Mouse (Mus musculus) ovary, adult 18-20 months (tissue): Measurements from ENCODE around the gene Clstn1.

ENCODE experiments used
- DNase-seq: peaks from one replicate; pipeline ENCODE4 v3.0.0; 2022; ENCODE audit warnings: low spot score, mixed read lengths

Gene Clstn1

GRCm38 (mm10) chr4:149586044-149586782 is at the start of gene Clstn1:
Gene Clstn1, plus strand, starts transcription at chr4:149586468.
- no peak for DNase-seq

- no peak for DNase-seq
Measured at GRCm38 (mm10) chr4:149539441-149539840, 46.8 kb upstream of the Clstn1 start.

GRCm38 (mm10) chr4:149541935-149542334 is 44.3 kb upstream of the Clstn1 start:
- no peak for DNase-seq

GRCm38 (mm10) chr4:149542431-149542830 is 43.8 kb upstream of the Clstn1 start:
- DNase-seq, result no peak

GRCm38 (mm10) chr4:149542927-149543553 is 43.2 kb upstream of the Clstn1 start:
- no peak for DNase-seq

DNA sequence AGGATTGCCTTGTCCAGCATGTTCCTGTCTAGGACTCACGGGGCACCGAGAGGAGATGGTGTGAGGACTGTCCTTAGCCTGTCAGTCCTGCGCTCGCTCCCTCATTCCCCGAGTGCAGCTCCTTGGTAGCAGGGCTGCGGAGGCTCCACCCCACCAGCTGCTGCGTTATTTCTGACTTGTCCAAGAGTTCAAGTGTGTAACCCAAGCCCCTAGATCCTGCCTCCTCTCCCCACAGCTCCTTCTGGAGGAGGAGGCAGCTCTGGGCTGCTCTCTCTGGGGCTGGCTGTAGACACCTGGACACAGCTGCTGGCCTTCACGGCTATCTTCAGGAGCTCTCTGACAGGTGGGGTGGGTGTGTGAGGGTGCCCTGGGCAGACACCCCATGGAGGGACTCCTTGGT is 41.4 kb upstream of the Clstn1 start:
- DNase-seq, result no peak

- no peak for DNase-seq
Measured at GRCm38 (mm10) chr4:149546797-149547444, 39.3 kb upstream of the Clstn1 start.

GRCm38 (mm10) chr4:149547523-149547922 is 38.7 kb upstream of the Clstn1 start:
- no peak for DNase-seq

GRCm38 (mm10) chr4:149549221-149549925 is 36.9 kb upstream of the Clstn1 start:
- DNase-seq, result peak; percentile 40

- no peak for DNase-seq
Measured at GRCm38 (mm10) chr4:149550866-149551265, 35.4 kb upstream of the Clstn1 start.

DNA sequence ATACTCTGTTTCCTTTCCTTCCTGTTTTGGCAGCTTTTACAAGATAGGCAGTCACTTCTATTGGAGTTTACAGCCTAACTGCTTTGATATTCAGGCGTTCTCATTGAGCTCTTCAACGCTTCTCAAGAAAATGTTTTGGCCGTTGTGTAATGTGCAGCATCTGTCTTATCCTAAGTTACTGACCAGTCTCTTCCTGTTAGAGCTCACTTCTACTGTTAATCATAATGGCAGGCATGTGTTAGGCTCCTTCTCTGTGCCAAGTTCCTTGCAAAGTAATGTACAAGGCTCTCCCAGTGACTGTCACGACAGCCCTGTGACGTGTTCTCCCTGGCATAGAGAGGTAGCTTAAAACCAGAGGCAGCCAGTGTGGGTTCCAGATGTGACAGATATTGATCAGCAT is 34.6 kb upstream of the Clstn1 start:
- DNase-seq, result no peak

GRCm38 (mm10) chr4:149553834-149554233 is 32.4 kb upstream of the Clstn1 start:
- no peak for DNase-seq

DNA sequence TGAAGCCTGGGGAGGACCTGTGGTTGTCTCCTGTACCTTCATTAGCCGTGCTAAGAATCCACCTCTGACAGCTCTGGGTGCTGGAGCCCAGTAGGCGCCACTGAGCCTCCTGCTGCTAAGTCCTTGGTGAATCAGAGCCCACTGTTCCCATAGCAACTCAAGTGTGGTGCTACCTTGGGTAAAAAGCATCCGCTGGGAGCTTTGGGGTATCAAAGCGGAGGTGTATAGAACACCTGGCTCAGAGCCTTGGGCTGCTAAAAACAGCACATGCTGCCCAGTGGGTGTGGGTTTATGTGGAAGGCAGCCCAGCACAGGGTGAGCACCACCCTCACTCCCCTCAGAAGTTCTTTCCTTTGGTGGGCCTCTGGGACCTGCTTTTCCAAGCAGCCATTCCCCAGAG is 30.2 kb upstream of the Clstn1 start:
- DNase-seq, result no peak

DNA sequence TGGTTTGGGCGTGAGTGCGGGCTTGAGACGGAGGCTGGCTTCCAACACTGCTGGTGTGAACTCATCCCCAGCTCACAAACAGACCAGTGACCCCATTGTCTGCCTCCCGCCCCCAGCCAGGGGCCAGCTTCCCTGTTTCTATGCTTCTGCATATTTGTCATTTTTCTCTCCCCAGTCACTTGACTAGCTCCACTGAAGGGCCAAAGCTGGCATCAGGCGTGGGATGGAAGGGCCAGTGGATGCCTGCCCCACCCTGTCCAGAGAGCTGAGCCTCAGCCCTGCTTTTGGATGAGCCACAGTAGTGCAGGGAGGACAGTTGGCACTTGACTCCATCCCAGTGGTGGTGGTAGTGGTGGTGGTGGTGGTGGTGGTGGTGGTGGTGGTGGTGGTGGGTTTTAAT is 28.4 kb upstream of the Clstn1 start:
- DNase-seq, result no peak

DNA sequence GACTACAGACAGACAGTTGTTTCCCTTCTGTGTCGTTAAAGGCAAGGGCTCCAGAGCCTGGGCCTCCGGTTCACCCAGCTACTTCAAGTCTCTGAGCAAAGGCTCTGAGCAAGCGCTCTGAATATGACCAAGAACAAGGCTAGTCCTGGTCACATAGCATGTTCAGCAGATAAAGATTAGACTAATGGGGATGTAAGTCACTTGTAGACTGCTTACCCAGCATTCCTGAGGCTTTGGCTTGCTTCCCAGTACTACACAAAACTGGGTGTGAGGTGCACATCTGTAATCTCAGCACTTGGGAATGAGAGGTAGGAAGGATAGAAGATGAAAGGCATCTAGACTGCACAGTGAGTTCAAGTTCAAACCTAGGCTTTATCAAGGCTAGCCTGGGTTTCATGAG is 27.9 kb upstream of the Clstn1 start:
- DNase-seq, result no peak

DNA sequence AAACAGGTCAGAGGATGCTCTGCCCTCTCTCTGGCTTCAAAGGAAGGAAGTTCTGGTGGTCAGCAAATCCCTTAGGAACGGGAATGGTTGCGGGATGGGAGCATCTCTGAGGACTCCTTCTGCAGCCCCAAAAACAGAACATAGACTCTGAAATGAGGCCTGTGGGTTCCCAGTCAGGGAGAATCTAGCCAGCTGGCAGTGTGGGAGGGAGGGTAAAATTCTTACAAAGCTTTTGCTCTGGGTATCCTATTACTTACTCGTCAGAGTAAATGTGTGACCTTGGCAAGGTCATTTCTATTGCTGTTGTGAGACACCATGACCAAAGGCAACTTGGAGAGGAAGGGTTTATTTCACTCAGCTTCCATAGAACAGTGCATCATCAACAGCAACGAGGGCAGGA is 24.9 kb upstream of the Clstn1 start:
- DNase-seq, result no peak

- no peak for DNase-seq
Measured at GRCm38 (mm10) chr4:149561986-149562904, 24.0 kb upstream of the Clstn1 start.

DNA sequence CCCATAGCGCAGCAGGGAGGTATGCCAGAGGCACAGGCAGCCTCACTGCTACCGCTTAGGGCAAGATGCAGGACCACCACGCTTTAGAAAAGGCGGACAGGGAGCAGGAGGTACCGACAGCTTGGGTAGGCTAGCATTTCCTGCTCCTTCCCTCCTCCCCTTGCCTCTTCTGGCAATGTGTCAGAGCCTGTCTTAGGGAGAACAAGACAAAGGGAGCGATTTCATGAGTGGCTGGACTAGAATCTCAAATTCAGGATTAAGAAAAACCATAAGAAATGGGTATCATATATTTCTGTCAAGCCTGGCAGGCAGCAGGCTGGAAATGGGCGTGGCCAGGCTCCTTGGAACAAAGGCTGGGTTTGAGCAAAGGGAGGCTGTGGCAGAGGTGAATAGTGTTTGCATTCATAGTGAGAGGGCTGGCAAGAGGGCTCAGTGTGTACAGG is 23.3 kb upstream of the Clstn1 start:
- DNase-seq, result no peak

DNA sequence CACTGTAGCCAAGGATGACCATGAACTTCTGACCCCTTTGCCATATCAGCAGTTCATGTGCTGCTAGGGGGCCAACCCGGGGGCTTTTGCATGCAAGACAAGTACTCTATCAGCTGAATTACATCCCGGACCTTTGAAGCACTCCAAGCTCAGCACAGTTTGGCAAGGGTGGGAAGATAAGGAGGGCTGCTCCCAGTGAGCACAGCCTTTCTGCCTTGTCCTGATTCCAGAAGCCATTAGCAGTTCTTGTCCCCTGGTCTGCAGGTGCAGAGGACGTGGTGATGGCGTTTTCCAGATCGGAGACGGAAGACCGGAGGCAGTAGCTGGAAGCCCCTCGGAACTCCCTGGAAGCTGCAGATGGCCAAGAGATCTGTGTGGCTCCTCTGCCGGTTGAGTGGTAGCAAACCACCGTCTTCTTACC is 22.3 kb upstream of the Clstn1 start:
- DNase-seq, result no peak

DNA sequence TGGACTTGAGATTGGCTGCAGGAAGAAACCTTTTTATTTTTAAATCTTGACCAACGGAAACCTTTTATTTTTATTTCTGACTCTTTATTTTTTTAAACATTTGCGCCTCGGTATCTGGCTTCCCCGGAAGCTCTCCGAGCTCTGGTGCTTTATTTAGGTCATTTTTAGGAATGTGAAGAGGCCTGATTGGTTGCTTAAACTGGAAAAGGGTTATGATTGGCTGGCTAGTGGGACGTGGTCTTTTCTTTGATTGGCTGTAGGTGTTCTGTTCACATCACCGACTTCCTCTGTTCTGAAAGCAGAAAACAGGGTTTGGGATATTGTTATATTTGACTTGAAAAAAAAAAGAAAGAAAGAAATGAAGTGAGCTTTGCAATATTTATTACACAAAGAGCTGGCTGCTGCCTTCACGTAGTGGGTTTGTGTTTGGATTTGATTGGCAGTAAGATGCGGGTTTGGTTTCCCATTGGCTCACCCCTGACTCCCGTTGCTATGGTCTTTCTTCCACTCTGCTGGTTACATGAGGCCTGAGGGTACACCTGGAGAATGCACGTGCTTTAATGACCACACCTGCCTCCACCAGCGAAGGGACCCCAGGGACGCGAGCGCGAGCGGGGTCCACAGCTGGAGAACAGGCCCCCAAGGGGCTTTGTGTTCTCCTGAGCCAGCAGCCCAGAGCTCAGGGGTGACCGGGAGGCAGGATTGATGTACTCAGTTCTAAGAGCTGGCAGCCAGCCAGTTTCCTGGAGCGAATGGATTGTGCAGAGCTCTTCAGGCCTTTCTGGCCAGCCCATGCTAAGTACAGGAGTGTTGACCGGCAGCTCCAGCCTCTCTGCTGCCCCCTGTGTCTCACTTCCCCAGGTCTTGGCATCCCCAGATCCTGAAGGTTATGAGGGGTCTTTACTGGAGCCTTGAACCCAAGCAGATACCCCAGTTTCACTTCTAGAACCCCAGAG is 21.5 kb upstream of the Clstn1 start:
- peak; percentile 44 for DNase-seq
